Mouse (Mus musculus) embryonic fibroblast, embryonic 13.5 days (primary cell): ENCODE results near the gene Hist1h2ae. TPM values are rescaled to one million over a fixed set of nuclear protein-coding genes. Genes with fewer than 3 reads are reported as not detected.
"Not testable (repeated sequence)": the region's sequence is repeated elsewhere in the genome, so short reads cannot be mapped to it uniquely, and the experiment has no call there.

Experiments used
- H3K27ac ChIP-seq: 2 replicates; pipeline ENCODE4 v1.5.1; 2012; ENCODE audit warnings: low read length, control low read depth, inconsistent platforms; ENCODE audit not compliant: insufficient read depth
- H3K4me1 ChIP-seq: 2 replicates; pipeline ENCODE4 v1.6.1; 2011; ENCODE audit warnings: low read length; ENCODE audit not compliant: control insufficient read depth, insufficient read depth
- H3K4me3 ChIP-seq: 2 replicates; pipeline ENCODE4 v1.5.1; 2011; ENCODE audit warnings: mild to moderate bottlenecking, control low read depth, low read length; ENCODE audit not compliant: insufficient read depth
- CTCF ChIP-seq: IDR thresholded peaks from 2 replicates; pipeline ENCODE4 v1.5.1; 2011; ENCODE audit warnings: mild to moderate bottlenecking, control low read depth, low read length, moderate library complexity, borderline replicate concordance; ENCODE audit not compliant: insufficient read depth
- POLR2A ChIP-seq: IDR thresholded peaks from 2 replicates; pipeline ENCODE4 v1.6.1; 2011; ENCODE audit warnings: low read depth, mild to moderate bottlenecking, control low read depth, low read length, moderate library complexity
- polyA plus RNA-seq: library from polyadenylated mRNA; stranded (reverse); fragments of >200 nt; gene quantifications from 2 replicates; pipeline ENCODE4 v1.2.4, GENCODE M21; 2011; ENCODE audit warnings: low read depth; ENCODE audit not compliant: missing spikeins, insufficient read length

Gene Hist1h2ae
- polyA plus RNA-seq, 1 experiment = 6.0 TPM

DNA sequence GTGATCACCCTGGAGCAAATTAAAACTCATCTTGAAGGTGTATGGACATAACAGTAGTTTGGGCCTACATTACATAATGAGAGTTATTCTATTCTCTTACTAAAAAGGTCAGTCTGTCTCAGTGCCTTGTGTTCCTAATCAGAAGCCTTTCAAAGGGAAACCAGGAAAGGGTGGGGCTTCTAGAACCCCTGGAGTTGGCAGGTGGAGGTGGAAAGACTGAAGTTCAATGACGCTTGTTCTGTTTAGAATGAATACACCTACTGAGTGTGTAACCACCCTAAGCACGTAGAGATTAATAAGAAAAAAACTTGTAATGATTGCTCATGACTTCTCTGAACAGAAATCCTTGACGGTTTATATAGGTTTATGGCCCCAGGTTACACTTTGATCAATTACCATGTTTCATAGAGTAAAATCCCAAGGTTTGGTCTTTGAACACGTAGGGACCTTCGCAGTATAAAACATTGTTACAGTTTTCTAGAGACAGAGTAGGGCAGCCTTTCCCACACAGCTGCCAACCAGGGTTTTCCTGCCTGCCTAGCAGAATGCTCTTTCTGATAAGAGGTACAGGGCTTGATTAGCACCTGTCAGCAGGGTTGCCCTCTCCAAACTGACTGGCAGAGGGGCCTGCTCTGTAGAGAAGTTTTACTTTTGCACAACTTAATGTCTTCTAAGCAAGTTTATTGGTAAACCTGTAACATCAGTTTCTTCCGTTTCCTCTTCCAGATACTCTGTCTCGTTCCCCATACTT lies 24.8 kb upstream of the Hist1h2ae start:
- TF ChIP-seq POLR2A = no peak
- no peak for TF ChIP-seq CTCF
- H3K27ac ChIP-seq = no peak overlapping the region
- H3K4me1 ChIP-seq = no peaks in the 10 kb centered on the region
- no peak overlapping the region for H3K4me3 ChIP-seq

GRCm38 (mm10) chr13:23595185-23595584 lies 24.2 kb upstream of the Hist1h2ae start:
- no peak for TF ChIP-seq CTCF
- TF ChIP-seq POLR2A = no peak
- H3K4me1 ChIP-seq = no peaks in the 10 kb centered on the region
- no peak overlapping the region for H3K4me3 ChIP-seq
- no peak overlapping the region for H3K27ac ChIP-seq

GRCm38 (mm10) chr13:23593051-23593770 lies 22.2 kb upstream of the Hist1h2ae start:
- H3K4me1 ChIP-seq = no peaks in the 10 kb centered on the region
- H3K27ac ChIP-seq = no peak overlapping the region
- H3K4me3 ChIP-seq = no peak overlapping the region
- TF ChIP-seq POLR2A (no peak), CTCF (no peak)

DNA sequence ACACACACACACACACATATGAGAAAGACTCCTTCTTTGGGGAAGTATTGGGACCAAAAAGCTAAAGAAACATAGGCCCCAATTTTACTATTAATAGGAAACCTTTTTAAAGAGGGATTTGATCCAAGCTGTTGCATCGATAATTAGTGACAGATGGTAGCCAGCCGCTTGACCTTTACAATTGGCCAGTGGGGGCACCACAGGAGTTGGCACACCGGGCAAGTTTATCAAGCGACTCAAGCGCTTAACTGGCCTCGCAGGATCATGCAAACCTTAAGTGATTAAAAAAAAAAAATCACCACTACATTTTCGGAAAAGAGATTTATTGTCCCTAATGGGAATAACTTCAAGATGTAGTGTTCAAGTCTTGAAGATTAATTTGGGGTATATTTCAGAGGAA lies 21.6 kb upstream of the Hist1h2ae start:
- Histone ChIP-seq H3K4me1 (no peaks in the 10 kb centered on the region), H3K4me3 (no peak overlapping the region), H3K27ac (no peak overlapping the region)
- TF ChIP-seq CTCF (no peak), POLR2A (no peak)

DNA sequence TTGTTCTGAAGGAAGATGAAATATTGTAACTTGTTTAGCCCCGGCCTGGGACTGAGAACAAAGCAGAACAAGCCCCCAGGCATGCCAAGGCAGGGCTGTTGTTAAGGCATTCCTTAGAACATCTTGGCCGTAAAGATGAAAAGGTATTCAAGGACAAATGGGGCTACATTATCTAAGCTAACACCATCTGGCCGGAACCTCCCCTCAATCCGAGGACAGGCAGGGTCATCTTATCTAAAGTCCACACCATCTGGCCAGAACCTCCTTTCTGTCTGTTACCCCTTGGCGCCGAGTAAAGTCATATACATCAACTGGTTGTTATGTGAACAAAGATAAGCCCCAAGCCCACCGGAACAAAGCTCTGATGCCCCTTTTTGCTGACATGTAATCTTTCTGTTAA lies 20.9 kb upstream of the Hist1h2ae start:
- H3K4me1 ChIP-seq, H3K27ac ChIP-seq, H3K4me3 ChIP-seq: not testable (repeated sequence)

GRCm38 (mm10) chr13:23591206-23591605 lies 20.2 kb upstream of the Hist1h2ae start:
- H3K27ac ChIP-seq = no peak overlapping the region
- no peak overlapping the region for H3K4me3 ChIP-seq
- no peaks in the 10 kb centered on the region; the same call in 1 of the 2 replicates for H3K4me1 ChIP-seq
- TF ChIP-seq POLR2A (no peak), CTCF (no peak)

DNA sequence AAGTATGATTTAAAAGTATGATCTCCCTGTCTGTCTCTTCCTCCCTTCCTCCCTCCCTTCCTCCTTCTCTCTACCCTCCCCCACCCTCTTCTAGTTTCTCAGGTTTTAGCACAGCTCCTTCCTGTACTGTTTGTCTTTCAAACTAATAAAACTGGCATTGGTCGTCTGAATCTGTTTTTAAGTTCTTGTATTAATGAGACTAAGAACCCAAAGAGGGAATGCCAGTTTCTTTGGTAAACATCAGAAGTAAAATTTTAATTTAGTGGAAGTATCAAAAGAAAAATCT lies 15.9 kb upstream of the Hist1h2ae start:
- TF ChIP-seq CTCF (no peak), POLR2A (no peak)
- Histone ChIP-seq H3K27ac (peak overlapping the region; percentile 94), H3K4me1 (peaks cover 3% of the 10 kb centered on the region), H3K4me3 (peak overlapping the region; percentile 29)

GRCm38 (mm10) chr13:23586099-23586939 lies 15.3 kb upstream of the Hist1h2ae start:
- TF ChIP-seq POLR2A (peak; percentile 33; the same call in 1 of the 2 replicates), CTCF (no peak)
- Histone ChIP-seq H3K27ac (peak overlapping the region; percentile 94), H3K4me1 (peaks cover 3% of the 10 kb centered on the region), H3K4me3 (peak overlapping the region; percentile 29)

GRCm38 (mm10) chr13:23585442-23586098 lies 14.6 kb upstream of the Hist1h2ae start:
- peak overlapping the region; percentile 80 for H3K27ac ChIP-seq
- H3K4me3 ChIP-seq = peak overlapping the region; percentile 24
- H3K4me1 ChIP-seq = not testable (repeated sequence)
- peak; percentile 95 for TF ChIP-seq POLR2A
